Mouse (Mus musculus) CH12.LX (cell line): ENCODE measurements around the gene Cdk8. TPM values are rescaled to one million over a fixed set of nuclear protein-coding genes. Genes with fewer than 3 reads are reported as not detected.

Source experiments
- DNase-seq: peaks from one replicate; pipeline ENCODE4 v3.0.0-alpha.2; 2013; ENCODE audit errors: extremely low read depth
- H3K27ac ChIP-seq: 2 replicates; pipeline ENCODE4 v1.5.1; 2012; ENCODE audit warnings: low read depth, mild to moderate bottlenecking, control low read depth, moderate library complexity; ENCODE audit not compliant: insufficient read depth
- H3K27me3 ChIP-seq: replicated peaks from 2 replicates; pipeline ENCODE3; 2012; ENCODE audit warnings: inconsistent platforms
- H3K36me3 ChIP-seq, 2 experiments: replicated peaks in 1 of 2; 2 replicates each; pipeline versions ENCODE3 to v1.6.1; 2012; ENCODE audit warnings: inconsistent platforms in 1 of 2, low read length in 1 of 2, mild to moderate bottlenecking in 1 of 2, mixed read lengths in 1 of 2, moderate library complexity in 1 of 2; ENCODE audit not compliant: control insufficient read depth in 1 of 2, insufficient read depth in 1 of 2
- H3K4me1 ChIP-seq, 2 experiments: 2 replicates each; pipeline ENCODE4 v1.6.1; 2012; ENCODE audit warnings: inconsistent platforms in 1 of 2, moderate library complexity in 1 of 2; ENCODE audit not compliant: insufficient read depth in 2 of 2, control insufficient read depth in 1 of 2
- H3K4me2 ChIP-seq: 2 replicates; pipeline ENCODE4 v1.6.1; 2012; ENCODE audit warnings: low read depth, mild to moderate bottlenecking, control low read depth; ENCODE audit not compliant: poor library complexity, insufficient read depth, severe bottlenecking
- H3K4me3 ChIP-seq, 3 experiments: fragments of 150-350 bp in 1 of 3; sonication (generic) in 1 of 3; replicated peaks in 1 of 3; 2 replicates each; pipeline versions ENCODE3 to v1.5.1; 2011 to 2012; ENCODE audit warnings: low read depth in 2 of 3, low read length in 2 of 3, mild to moderate bottlenecking in 2 of 3, moderate library complexity in 2 of 3, control low read depth in 1 of 3, improper control_type of control experiment in 1 of 3, inconsistent platforms in 1 of 3, mixed read lengths in 1 of 3; ENCODE audit not compliant: poor library complexity in 1 of 3
- H3K79me2 ChIP-seq: replicated peaks from 2 replicates; pipeline ENCODE4 v1.6.1; 2012; ENCODE audit warnings: mild to moderate bottlenecking, moderate library complexity; ENCODE audit not compliant: control insufficient read depth, poor library complexity, insufficient read depth, severe bottlenecking; ENCODE audit errors: extremely low read depth
- H3K9ac ChIP-seq: 2 replicates; pipeline ENCODE4 v1.6.1; 2012; ENCODE audit warnings: low read depth, mild to moderate bottlenecking, control low read depth, moderate library complexity; ENCODE audit not compliant: insufficient read depth
- H3K9me3 ChIP-seq: replicated peaks from 2 replicates; pipeline ENCODE3; 2012; ENCODE audit warnings: low read length, inconsistent platforms, mixed read lengths
- CHD1 ChIP-seq: IDR thresholded peaks from 2 replicates; pipeline ENCODE4 v1.6.1; 2012; ENCODE audit warnings: low read depth, low read length, improper control_type of control experiment, inconsistent platforms
- CHD2 ChIP-seq: IDR thresholded peaks from 2 replicates; pipeline ENCODE4 v1.6.1; 2011; ENCODE audit warnings: low read length, improper control_type of control experiment
- E2F4 ChIP-seq: IDR thresholded peaks from 2 replicates; pipeline ENCODE4 v1.6.1; 2011; ENCODE audit warnings: low read depth, low read length, improper control_type of control experiment; ENCODE audit not compliant: insufficient replicate concordance
- EP300 ChIP-seq: IDR thresholded peaks from 2 replicates; pipeline ENCODE4 v1.6.1; 2011; ENCODE audit warnings: low read length, improper control_type of control experiment
- ETS1 ChIP-seq: conservative IDR thresholded peaks from 2 replicates; pipeline ENCODE4 v1.6.1; 2012; ENCODE audit warnings: low read depth, mild to moderate bottlenecking, inconsistent platforms, low read length, improper control_type of control experiment, moderate library complexity
- GABPA ChIP-seq: IDR thresholded peaks from 2 replicates; pipeline ENCODE4 v1.6.1; 2012; ENCODE audit warnings: low read depth, low read length, improper control_type of control experiment, inconsistent platforms; ENCODE audit not compliant: insufficient replicate concordance
- IRF4 ChIP-seq: IDR thresholded peaks from 2 replicates; pipeline ENCODE4 v1.6.1; 2014; ENCODE audit warnings: low read depth, mild to moderate bottlenecking, inconsistent platforms, low read length, improper control_type of control experiment
- JUN ChIP-seq: IDR thresholded peaks from 2 replicates; pipeline ENCODE4 v1.6.1; 2011; ENCODE audit warnings: low read depth, mild to moderate bottlenecking, low read length, improper control_type of control experiment, moderate library complexity; ENCODE audit not compliant: insufficient read depth
- JUND ChIP-seq: conservative IDR thresholded peaks from 2 replicates; pipeline ENCODE4 v1.6.1; 2011; ENCODE audit warnings: low read depth, low read length, improper control_type of control experiment
- MAFK ChIP-seq: IDR thresholded peaks from 2 replicates; pipeline ENCODE4 v1.6.1; 2011; ENCODE audit warnings: low read length, improper control_type of control experiment; ENCODE audit not compliant: insufficient replicate concordance
- MAX ChIP-seq: IDR thresholded peaks from 2 replicates; pipeline ENCODE4 v1.6.1; 2011; ENCODE audit warnings: low read length, improper control_type of control experiment
- MAZ ChIP-seq: IDR thresholded peaks from 2 replicates; pipeline ENCODE4 v1.6.1; 2012; ENCODE audit warnings: low read depth, mild to moderate bottlenecking, inconsistent platforms, low read length, improper control_type of control experiment, moderate library complexity
- MEF2A ChIP-seq: IDR thresholded peaks from 2 replicates; pipeline ENCODE4 v1.6.1; 2014; ENCODE audit warnings: low read depth, mild to moderate bottlenecking, inconsistent platforms, low read length, improper control_type of control experiment, borderline replicate concordance
- MYC ChIP-seq: IDR thresholded peaks from 2 replicates; pipeline ENCODE4 v1.6.1; 2011; ENCODE audit warnings: low read depth, mild to moderate bottlenecking, improper control_type of control experiment, low read length
- NELFE ChIP-seq: IDR thresholded peaks from 2 replicates; pipeline ENCODE4 v1.6.1; 2011; ENCODE audit warnings: low read depth, low read length, improper control_type of control experiment
- NRF1 ChIP-seq: IDR thresholded peaks from 2 replicates; pipeline ENCODE4 v1.6.1; 2014; ENCODE audit warnings: low read depth, mild to moderate bottlenecking, inconsistent platforms, low read length, improper control_type of control experiment, moderate library complexity
- PAX5 ChIP-seq: IDR thresholded peaks from 2 replicates; pipeline ENCODE4 v1.6.1; 2012; ENCODE audit warnings: low read length, inconsistent platforms, mixed read lengths
- UBTF ChIP-seq: IDR thresholded peaks from 2 replicates; pipeline ENCODE4 v1.6.1; 2012; ENCODE audit warnings: low read depth, mild to moderate bottlenecking, inconsistent platforms, low read length, improper control_type of control experiment, moderate library complexity
- USF2 ChIP-seq: conservative IDR thresholded peaks from 2 replicates; pipeline ENCODE4 v1.6.1; 2011; ENCODE audit warnings: low read depth, low read length, improper control_type of control experiment
- ZNF384 ChIP-seq: IDR thresholded peaks from 2 replicates; pipeline ENCODE4 v1.6.1; 2012; ENCODE audit warnings: low read depth, low read length, improper control_type of control experiment, inconsistent platforms
- dilution Hi-C: fragments of 300-500 bp; cut with MboI; formaldehyde crosslinking; loops from 2 replicates; pipeline ENCODE4 v1.14.3; 2020; ENCODE audit warnings: low sequenced_read_pairs; ENCODE audit not compliant: extremely low pct_unique_long_range_greater_than_20kb, extremely low pct_ligation_motif_present
- in situ Hi-C: fragments of 300-500 bp; cut with MboI; formaldehyde crosslinking; loops from 3 replicates; pipeline ENCODE4 v1.14.3; 2019; ENCODE audit warnings: low sequenced_read_pairs, low pct_ligation_motif_present, low pct_unique_long_range_greater_than_20kb, mixed read lengths
- polyA plus RNA-seq: library from polyadenylated mRNA; unstranded; fragments of >175 nt; gene quantifications from 2 replicates; pipeline ENCODE4 v1.2.1, GENCODE M21; 2012; ENCODE audit warnings: low read depth; ENCODE audit not compliant: insufficient read length
- total RNA-seq, 2 experiments: library from RNA; depleted of rRNA; stranded (reverse); fragments of 300-350 nt in 1 of 2; fragments of >200 nt in 1 of 2; gene quantifications; 2 replicates each; pipeline ENCODE4 v1.2.3; 2012 to 2014

Cdk8 gene
- total and polyA plus RNA-seq, 3 experiments: 52.6 to 99.1 (median 69.9) TPM

GRCm38 (mm10) chr5:146229869-146230650 lies 970 bp upstream of the Cdk8 start:
- TF ChIP-seq MYC (peak; percentile 89), ZNF384 (no peak), MAX (0 out of 2 replicates have a peak, but pooled peaks have one; percentile 39)
- dilution Hi-C loops (no loop called here), in situ Hi-C loops (no loop called here)
- Histone ChIP-seq H3K27me3 (no peaks in the 10 kb centered on the region), H3K9me3 (no peaks in the 10 kb centered on the region), H3K4me2 (peak overlapping the region; percentile 47; the same call in 1 of the 2 replicates), H3K36me3 (no peaks in the 10 kb centered on the region), H3K4me1 (peaks cover 0 to 18% of the 10 kb centered on the region in 2 experiments; a peak in 1 of 4 replicates), H3K79me2 (peaks cover 25% of the 10 kb centered on the region), H3K4me3 (peak overlapping the region; percentile 68 to 93 (median 82)), H3K27ac (no peak overlapping the region), H3K9ac (peak overlapping the region; percentile 24)
- DNase-seq: no peak

GRCm38 (mm10) chr5:146231655-146231996 lies 596 bp downstream of the Cdk8 start:
- in situ Hi-C loops (no loop called here), dilution Hi-C loops (no loop called here)
- Histone ChIP-seq H3K4me3 (peak overlapping the region; percentile 68 to 93 (median 82)), H3K36me3 (peaks cover 6 to 10% of the 10 kb centered on the region in 2 experiments), H3K4me1 (peaks cover 0 to 26% of the 10 kb centered on the region in 2 experiments; a peak in 1 of 4 replicates), H3K4me2 (peak overlapping the region; percentile 60), H3K27me3 (no peaks in the 10 kb centered on the region), H3K27ac (peak overlapping the region; percentile 84; the same call in 1 of the 2 replicates), H3K79me2 (peaks cover 41% of the 10 kb centered on the region), H3K9ac (peak overlapping the region; percentile 65), H3K9me3 (no peaks in the 10 kb centered on the region)
- TF ChIP-seq NELFE (no peak), ETS1 (no peak), MAFK (no peak), MEF2A (no peak), E2F4 (no peak), USF2 (no peak), MAZ (no peak), MYC (no peak), GABPA (no peak), NRF1 (no peak), IRF4 (no peak), JUND (no peak), PAX5 (no peak), EP300 (no peak), ZNF384 (no peak), CHD1 (no peak), JUN (no peak), UBTF (no peak; the same call in 1 of the 2 replicates), CHD2 (no peak)
- no peak for DNase-seq
